Comparison of ENCODE assay signal across 13 mouse cellular contexts in genomic region chr3:154683667-154684066, GRCm38 (mm10). TPM values are rescaled to one million over a fixed set of nuclear protein-coding genes. Genes with fewer than 3 reads are reported as not detected.
"Had no signal": no experiment of that assay in that cellular context is flagged by ENCODE, and none has a peak within 500 bp of the region (broad histone marks: within the 10 kb centered on the region; RNA-seq: fewer than 3 reads in every experiment).

No protein-coding gene starts in this region.

- ATAC-seq: liver, postnatal 0 days; lung, postnatal 0 days; midbrain, embryonic 15.5 days had no signal

- DNase-seq: kidney, postnatal 14 days; kidney, postnatal 4 days; left cerebral cortex, postnatal 4 days; liver, postnatal 0 days; lung, embryonic 14.5 days; right cerebral cortex, adult 18-20 months; right cerebral cortex, postnatal 14 days; right cerebral cortex, postnatal 4 days; thymus, postnatal 25 days had no signal

RNA-seq across cellular contexts. Expression of gene Erich3, which starts 20.0 kb away (rescaled TPM):
- polyA plus RNA-seq: liver, embryonic 11.5 days; liver, postnatal 0 days; lung, embryonic 14.5 days; macrophage had no signal
